Mouse (Mus musculus) limb, embryonic 15.5 days (tissue): ENCODE measurements around the gene Serpina3m. TPM values are rescaled to one million over a fixed set of nuclear protein-coding genes. Genes with fewer than 3 reads are reported as not detected.
"Not testable (repeated sequence)": the region's sequence is repeated elsewhere in the genome, so short reads cannot be mapped to it uniquely, and the experiment has no call there.

ENCODE experiments used
- ATAC-seq: fragments of 200-750 bp; cut with Nextera tagmentation; 2 replicates; pipeline ENCODE4 v1.8.0; 2017; ENCODE audit warnings: low read depth, moderate TSS enrichment; ENCODE audit not compliant: insufficient number of reproducible peaks, low FRiP score, low TSS enrichment
- H3K27ac ChIP-seq: fragments of 300-500 bp; sonication (generic); 2 replicates; pipeline ENCODE4 v1.5.1; 2015; ENCODE audit warnings: moderate library complexity, mild to moderate bottlenecking, inconsistent platforms
- H3K27me3 ChIP-seq: fragments of 300-500 bp; sonication (generic); 2 replicates; pipeline ENCODE4 v1.6.1; 2015; ENCODE audit warnings: inconsistent platforms
- H3K36me3 ChIP-seq: fragments of 300-500 bp; sonication (generic); 2 replicates; pipeline ENCODE4 v1.6.1; 2015; ENCODE audit warnings: inconsistent platforms
- H3K4me1 ChIP-seq: fragments of 300-500 bp; sonication (generic); 2 replicates; pipeline ENCODE4 v1.6.1; 2015; ENCODE audit warnings: inconsistent platforms
- H3K4me2 ChIP-seq: fragments of 300-500 bp; sonication (generic); 2 replicates; pipeline ENCODE4 v1.6.1; 2015; ENCODE audit warnings: mild to moderate bottlenecking, inconsistent platforms
- H3K4me3 ChIP-seq: fragments of 300-500 bp; sonication (generic); 2 replicates; pipeline ENCODE4 v1.5.1; 2015; ENCODE audit warnings: mild to moderate bottlenecking, inconsistent platforms
- H3K9ac ChIP-seq: fragments of 300-500 bp; sonication (generic); 2 replicates; pipeline ENCODE4 v1.6.1; 2015; ENCODE audit warnings: inconsistent platforms
- H3K9me3 ChIP-seq: fragments of 300-500 bp; sonication (generic); 2 replicates; pipeline ENCODE4 v1.6.1; 2016; ENCODE audit warnings: inconsistent platforms
- whole genome bisulfite sequencing: fragments of 180-500 bp; shearing (Covaris S2); methylation state at CpG from one replicate; pipeline ENCODE4 v1.1.7; 2015; 5-methylcytosine and 5-hydroxymethylcytosine counted together
- polyA plus RNA-seq: library from polyadenylated mRNA; unstranded; fragments of >200 nt; fragmentation: Nextera tagmentation; extraction: Ambion mirVana; gene quantifications from 2 replicates; pipeline ENCODE4 v1.2.1, GENCODE M21; 2015

Serpina3m gene
- polyA plus RNA-seq, result not detected in 2 replicates

GRCm38 (mm10) chr12:104338226-104338625 is at the start of gene Serpina3m, which contains the start of gene Serpina3k:
TSS of gene Serpina3m (plus strand) at chr12:104338486.
TSS of gene Serpina3k (plus strand) at chr12:104338486.
- not testable (repeated sequence) for H3K27ac ChIP-seq, H3K36me3 ChIP-seq, H3K4me3 ChIP-seq, ATAC-seq, H3K4me2 ChIP-seq, H3K9me3 ChIP-seq, H3K27me3 ChIP-seq, H3K4me1 ChIP-seq, H3K9ac ChIP-seq
- 86% methylated on average over 3 of the region's 3 CpGs for WGBS

DNA sequence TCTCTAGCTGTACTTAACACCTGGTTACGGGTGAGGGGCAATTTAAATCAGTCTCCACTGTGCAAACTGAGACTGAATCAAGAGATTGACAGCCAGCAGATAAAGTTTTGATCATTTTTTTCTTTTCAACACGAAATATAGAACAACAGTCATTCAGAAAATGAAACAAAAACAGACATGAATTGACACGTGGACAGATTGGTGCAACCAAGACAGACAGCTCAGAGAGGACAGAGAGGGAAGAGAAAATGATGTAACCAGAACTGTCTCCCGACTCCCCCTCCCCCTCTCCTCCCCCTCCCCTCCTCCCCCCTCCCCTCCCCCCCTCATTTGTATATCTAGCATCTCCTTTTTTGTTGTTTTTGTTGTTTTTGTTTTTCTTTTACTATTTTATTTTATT is 48.4 kb upstream of the Serpina3m start:
- Histone ChIP-seq H3K4me2 (no peak overlapping the region), H3K9me3 (no peaks in the 10 kb centered on the region), H3K4me1 (no peaks in the 10 kb centered on the region), H3K9ac (no peak overlapping the region), H3K4me3 (no peak overlapping the region), H3K27me3 (no peaks in the 10 kb centered on the region), H3K36me3 (no peaks in the 10 kb centered on the region), H3K27ac (no peak overlapping the region)
- ATAC-seq, result no peak
- WGBS, result 38% methylated on average over 4 of the region's 4 CpGs

GRCm38 (mm10) chr12:104293963-104294362 is 44.3 kb upstream of the Serpina3m start:
- H3K4me3 ChIP-seq, result no peak overlapping the region
- 86% methylated on average over 2 of the region's 2 CpGs for WGBS
- H3K9me3 ChIP-seq, result no peaks in the 10 kb centered on the region
- no peak overlapping the region for H3K27ac ChIP-seq
- ATAC-seq, result no peak
- H3K36me3 ChIP-seq, result no peaks in the 10 kb centered on the region
- no peak overlapping the region for H3K4me2 ChIP-seq
- no peak overlapping the region for H3K9ac ChIP-seq
- H3K27me3 ChIP-seq, result no peaks in the 10 kb centered on the region
- no peaks in the 10 kb centered on the region for H3K4me1 ChIP-seq

DNA sequence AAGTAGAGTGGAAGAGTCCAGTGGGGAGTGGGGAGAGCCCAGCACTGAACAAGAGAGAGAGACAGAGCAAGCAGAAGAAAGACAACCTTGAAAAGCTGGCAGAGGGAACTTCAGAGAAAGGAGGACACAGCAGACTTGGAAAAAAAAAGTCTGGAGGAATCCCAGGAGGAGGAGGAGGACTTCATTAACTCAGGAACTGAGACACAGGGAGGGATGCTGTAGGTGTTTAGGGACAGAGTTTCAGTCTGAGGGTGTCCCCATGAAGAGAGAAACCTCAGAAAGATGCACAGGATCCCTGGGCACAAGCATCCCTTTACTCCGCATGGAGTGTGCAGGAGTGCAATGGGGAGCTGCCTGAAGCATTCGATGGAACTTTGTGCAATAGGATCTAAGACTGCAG is 40.2 kb upstream of the Serpina3m start:
- no peak overlapping the region for H3K4me3 ChIP-seq
- no peak for ATAC-seq
- H3K27ac ChIP-seq, result no peak overlapping the region
- no peaks in the 10 kb centered on the region for H3K4me1 ChIP-seq
- H3K27me3 ChIP-seq, result no peaks in the 10 kb centered on the region
- H3K4me2 ChIP-seq, result no peak overlapping the region
- H3K9ac ChIP-seq, result no peak overlapping the region
- H3K9me3 ChIP-seq, result no peaks in the 10 kb centered on the region
- 85% methylated on average over 2 of the region's 2 CpGs for WGBS
- H3K36me3 ChIP-seq, result no peaks in the 10 kb centered on the region

GRCm38 (mm10) chr12:104305991-104306390 is 32.3 kb upstream of the Serpina3m start:
- H3K27me3 ChIP-seq, result no peaks in the 10 kb centered on the region
- H3K4me3 ChIP-seq, result no peak overlapping the region
- no peaks in the 10 kb centered on the region for H3K4me1 ChIP-seq
- H3K36me3 ChIP-seq, result no peaks in the 10 kb centered on the region
- H3K9me3 ChIP-seq, result no peaks in the 10 kb centered on the region
- no peak overlapping the region for H3K4me2 ChIP-seq
- H3K9ac ChIP-seq, result no peak overlapping the region
- no peak overlapping the region for H3K27ac ChIP-seq
- ATAC-seq, result no peak
- WGBS, result 78% methylated on average over 4 of the region's 4 CpGs

DNA sequence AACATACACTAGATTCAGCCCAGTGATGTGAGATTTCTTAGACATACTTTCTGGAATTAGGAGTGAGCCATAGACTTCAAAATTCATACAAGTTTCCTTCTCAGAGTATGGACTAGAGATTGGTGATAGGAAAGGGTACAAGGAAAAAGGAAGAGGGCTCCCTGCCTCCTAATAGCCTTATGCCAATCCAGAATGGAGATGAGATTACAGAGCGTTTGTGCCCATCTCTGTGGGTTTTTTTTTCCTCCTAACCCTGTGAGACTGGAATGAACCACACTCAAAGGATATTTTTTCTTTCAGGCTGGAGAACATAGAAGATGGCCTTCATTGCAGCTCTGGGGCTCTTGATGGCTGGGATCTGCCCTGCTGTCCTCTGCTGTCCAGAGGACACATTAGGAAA is 24.0 kb upstream of the Serpina3m start, which contains the start of gene Serpina3j:
Gene Serpina3j (plus strand): TSS at position 301 of the 400 bp plus-strand sequence.
- Histone ChIP-seq H3K4me2 (no peak within 1 kb of the TSS), H3K9me3 (no peaks in the 10 kb centered on the region), H3K27ac (no peak within 1 kb of the TSS), H3K27me3 (no peaks in the 10 kb centered on the region), H3K4me3 (no peak within 1 kb of the TSS), H3K36me3 (no peaks in the 10 kb centered on the region), H3K9ac (no peak within 1 kb of the TSS), H3K4me1 (no peaks in the 10 kb centered on the region)
- ATAC-seq, result no peak
- WGBS, result 72% methylated on average over 1 of the region's 1 CpGs

- no peaks in the 10 kb centered on the region for H3K36me3 ChIP-seq
- no peak for ATAC-seq
- 52% methylated on average over 1 of the region's 1 CpGs for WGBS
- H3K4me2 ChIP-seq, result no peak overlapping the region
- no peaks in the 10 kb centered on the region for H3K9me3 ChIP-seq
- H3K9ac ChIP-seq, result no peak overlapping the region
- no peak overlapping the region for H3K27ac ChIP-seq
- no peaks in the 10 kb centered on the region for H3K4me1 ChIP-seq
- H3K4me3 ChIP-seq, result no peak overlapping the region
- no peaks in the 10 kb centered on the region for H3K27me3 ChIP-seq
These were observed 15.8 kb upstream of the Serpina3m start for GRCm38 (mm10) chr12:104322454-104322853.

DNA sequence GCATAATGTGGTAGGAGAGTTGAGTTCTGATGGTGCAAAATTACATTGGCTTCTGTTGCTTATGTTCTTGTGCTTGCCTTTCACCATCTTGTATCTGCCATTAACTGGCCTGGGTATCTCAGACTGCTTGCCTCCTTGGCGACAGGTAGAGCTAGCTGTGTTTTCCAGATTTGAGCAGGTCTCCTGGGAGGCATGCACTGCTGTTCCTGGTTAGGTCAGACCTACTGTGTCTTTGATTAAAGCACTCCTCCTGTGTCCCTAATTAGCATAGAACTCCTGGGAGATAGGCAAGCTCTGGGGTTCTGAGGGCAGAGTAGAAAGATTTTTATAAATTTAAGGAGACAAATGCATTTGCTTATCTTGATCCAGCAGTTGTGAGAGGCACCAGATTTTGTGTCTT is 6.6 kb upstream of the Serpina3m start:
- no peaks in the 10 kb centered on the region for H3K27me3 ChIP-seq
- H3K27ac ChIP-seq, result no peak overlapping the region
- H3K9ac ChIP-seq, result no peak overlapping the region
- no peaks in the 10 kb centered on the region for H3K36me3 ChIP-seq
- ATAC-seq, result no peak
- no peaks in the 10 kb centered on the region for H3K9me3 ChIP-seq
- WGBS, result 58% methylated on average over 1 of the region's 1 CpGs
- H3K4me1 ChIP-seq, result no peaks in the 10 kb centered on the region
- no peak overlapping the region for H3K4me3 ChIP-seq
- no peak overlapping the region for H3K4me2 ChIP-seq

DNA sequence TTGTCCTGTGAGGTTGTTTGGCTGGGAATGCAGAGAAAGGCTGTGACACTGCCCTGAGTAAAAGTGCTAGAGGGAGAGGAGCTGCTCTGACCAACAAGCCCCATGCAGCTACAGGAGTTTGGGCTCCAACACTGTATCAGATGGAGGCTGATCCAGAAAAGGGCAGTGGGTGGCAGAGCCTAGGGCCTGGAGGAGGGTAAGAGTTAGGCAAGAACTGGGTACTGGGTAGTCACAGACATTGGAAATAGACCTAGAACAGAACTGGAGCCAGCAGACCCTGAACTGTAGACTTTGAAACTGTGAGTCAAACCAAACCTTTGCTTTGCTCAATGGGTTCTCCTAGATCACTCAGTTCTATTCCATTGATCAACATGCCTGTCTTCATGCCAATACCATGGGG is 1.4 kb upstream of the Serpina3m start:
- ATAC-seq, H3K9ac ChIP-seq, H3K4me2 ChIP-seq, H3K4me3 ChIP-seq, H3K27ac ChIP-seq, H3K36me3 ChIP-seq, H3K9me3 ChIP-seq, H3K27me3 ChIP-seq, H3K4me1 ChIP-seq: not testable (repeated sequence)

DNA sequence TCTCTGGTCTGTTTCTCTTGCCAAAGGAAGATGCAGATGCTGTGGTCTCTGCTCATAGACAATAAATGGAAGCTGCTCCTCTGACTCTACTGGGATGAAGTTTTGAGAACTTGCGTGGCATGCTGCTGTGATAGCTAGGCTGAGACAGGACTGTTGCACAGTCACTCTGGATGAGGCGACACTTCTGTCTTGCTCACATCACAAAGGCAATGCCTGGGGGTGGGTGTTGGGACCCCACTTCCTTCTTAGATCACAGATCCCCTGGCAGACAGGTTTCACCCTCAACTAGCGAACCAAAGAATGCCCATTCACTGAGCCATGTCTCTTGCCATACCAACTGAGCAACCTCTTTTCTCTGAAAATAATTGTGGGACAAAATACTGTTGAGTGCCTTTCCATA is 419 bp downstream of the Serpina3m start:
- Histone ChIP-seq H3K9me3 (no peaks in the 10 kb centered on the region), H3K4me1 (no peaks in the 10 kb centered on the region), H3K4me3 (no peak overlapping the region), H3K27ac (no peak overlapping the region), H3K36me3 (no peaks in the 10 kb centered on the region), H3K4me2 (no peak overlapping the region), H3K9ac (no peak overlapping the region), H3K27me3 (no peaks in the 10 kb centered on the region)
- no peak for ATAC-seq
- 89% methylated on average over 3 of the region's 3 CpGs for WGBS

DNA sequence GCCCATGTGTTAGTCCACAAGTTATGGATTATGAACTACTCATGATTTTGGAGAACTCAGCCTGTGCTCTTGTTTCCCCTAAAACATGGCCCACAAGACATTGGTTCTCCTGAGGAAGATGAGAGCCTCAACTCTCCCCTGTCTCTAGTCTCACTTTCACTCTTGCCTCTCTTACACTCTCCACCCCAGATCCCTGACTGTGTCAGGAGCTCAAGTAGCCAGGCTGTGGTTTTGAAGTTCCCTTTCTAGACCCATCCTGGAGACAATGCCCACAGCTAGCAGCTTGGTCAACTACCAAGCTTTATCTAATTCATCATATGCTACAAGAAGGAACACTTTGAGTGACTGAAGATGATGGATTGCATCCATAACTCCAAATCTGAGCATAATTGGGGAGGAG is 4.2 kb downstream of the Serpina3m start:
- H3K36me3 ChIP-seq, ATAC-seq, H3K27me3 ChIP-seq, H3K4me1 ChIP-seq, H3K9me3 ChIP-seq, H3K27ac ChIP-seq, H3K4me3 ChIP-seq, H3K9ac ChIP-seq, H3K4me2 ChIP-seq: not testable (repeated sequence)

- no peak overlapping the region for H3K4me2 ChIP-seq
- no peaks in the 10 kb centered on the region for H3K4me1 ChIP-seq
- 71% methylated on average over 2 of the region's 2 CpGs for WGBS
- H3K27me3 ChIP-seq, result no peaks in the 10 kb centered on the region
- ATAC-seq, result no peak
- no peaks in the 10 kb centered on the region for H3K36me3 ChIP-seq
- H3K27ac ChIP-seq, result no peak overlapping the region
- no peak overlapping the region for H3K4me3 ChIP-seq
- H3K9ac ChIP-seq, result no peak overlapping the region
- H3K9me3 ChIP-seq, result no peaks in the 10 kb centered on the region
These were observed 6.9 kb downstream of the Serpina3m start for GRCm38 (mm10) chr12:104345181-104345580.

DNA sequence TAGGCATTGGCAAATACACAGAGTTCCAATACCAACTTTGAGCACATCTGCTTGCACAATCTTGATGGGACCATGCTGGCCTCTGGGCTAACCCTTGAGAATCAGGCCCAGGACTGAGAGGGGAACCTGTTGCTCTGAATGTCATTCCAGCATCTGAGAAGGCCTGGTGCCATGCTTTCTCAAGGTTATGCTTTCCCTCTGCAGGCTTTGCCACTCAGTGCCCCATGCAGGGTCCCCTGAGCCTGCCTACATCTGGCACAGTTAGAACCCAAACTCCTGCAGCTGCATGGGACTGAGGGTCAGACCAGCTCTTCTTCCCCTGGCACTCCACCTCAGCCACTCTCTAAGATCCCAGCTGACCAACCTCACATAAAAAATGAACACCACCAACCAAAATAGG is 7.4 kb downstream of the Serpina3m start:
- H3K27me3 ChIP-seq, result no peaks in the 10 kb centered on the region
- no peaks in the 10 kb centered on the region for H3K9me3 ChIP-seq
- H3K4me3 ChIP-seq, result no peak overlapping the region
- H3K4me2 ChIP-seq, result no peak overlapping the region
- no peaks in the 10 kb centered on the region for H3K4me1 ChIP-seq
- H3K27ac ChIP-seq, result no peak overlapping the region
- ATAC-seq, result no peak
- H3K9ac ChIP-seq, result no peak overlapping the region
- H3K36me3 ChIP-seq, result no peaks in the 10 kb centered on the region
